Mouse (Mus musculus): ENCODE data around the gene Sorcs2.
"Not testable (repeated sequence)": the region's sequence is repeated elsewhere in the genome, so short reads cannot be mapped to it uniquely, and the experiment has no call there.

Gene Sorcs2

GRCm38 (mm10) chr5:36248022-36248421, 149.9 kb downstream of the Sorcs2 start:
- in situ Hi-C loops (cut with MboI, MseI), result loop anchor here (10.0 kb wide), 1 partner anchor 1747 kb away; no protein-coding TSS in a partner anchor

GRCm38 (mm10) chr5:36237526-36237925, 160.4 kb downstream of the Sorcs2 start:
- in situ Hi-C loops (cut with MboI, MseI), result not testable (repeated sequence)

GRCm38 (mm10) chr5:36230301-36230780, 167.6 kb downstream of the Sorcs2 start:
- in situ Hi-C loops (cut with MboI, MseI), result no loop called here

GRCm38 (mm10) chr5:36228405-36229370, 169.3 kb downstream of the Sorcs2 start:
- in situ Hi-C loops (cut with MboI, MseI), result no loop called here

GRCm38 (mm10) chr5:36226296-36226695, 171.6 kb downstream of the Sorcs2 start:
- in situ Hi-C loops (cut with MboI, MseI), result no loop called here

- in situ Hi-C loops (cut with MboI, MseI), result no loop called here
Observed at GRCm38 (mm10) chr5:36225855-36226254, 172.1 kb downstream of the Sorcs2 start.

GRCm38 (mm10) chr5:36223787-36224186, 174.2 kb downstream of the Sorcs2 start:
- in situ Hi-C loops (cut with MboI, MseI), result loop anchor here (5.0 kb wide), 1 partner anchor 186 kb away; no protein-coding TSS in a partner anchor

GRCm38 (mm10) chr5:36220626-36221025, 177.3 kb downstream of the Sorcs2 start:
- in situ Hi-C loops (cut with MboI, MseI), result loop anchor here (5.0 kb wide), 1 partner anchor 183 kb away; no protein-coding TSS in a partner anchor

- in situ Hi-C loops (cut with MboI, MseI), result loop anchor here (5.0 kb wide), 1 partner anchor 183 kb away; no protein-coding TSS in a partner anchor
Observed at GRCm38 (mm10) chr5:36220105-36220504, 177.8 kb downstream of the Sorcs2 start.

- in situ Hi-C loops (cut with MboI, MseI), result no loop called here
Observed at GRCm38 (mm10) chr5:36213310-36213709, 184.6 kb downstream of the Sorcs2 start.

GRCm38 (mm10) chr5:36208803-36209202, 189.1 kb downstream of the Sorcs2 start:
- in situ Hi-C loops (cut with MboI, MseI), result no loop called here

- in situ Hi-C loops (cut with MboI, MseI), result no loop called here
Observed at GRCm38 (mm10) chr5:36205397-36205796, 192.5 kb downstream of the Sorcs2 start.

- in situ Hi-C loops (cut with MboI, MseI), result no loop called here
Observed at GRCm38 (mm10) chr5:36203916-36204315, 194.0 kb downstream of the Sorcs2 start, which contains the start of gene Psapl1. Gene Psapl1, plus strand, starts transcription at chr5:36204021.

- in situ Hi-C loops (cut with MboI, MseI), result no loop called here
Observed at GRCm38 (mm10) chr5:36203421-36203820, 194.5 kb downstream of the Sorcs2 start.

GRCm38 (mm10) chr5:36202781-36203180, 195.2 kb downstream of the Sorcs2 start:
- in situ Hi-C loops (cut with MboI, MseI), result no loop called here

- in situ Hi-C loops (cut with MboI, MseI), result no loop called here
Observed at GRCm38 (mm10) chr5:36199519-36199918, 198.4 kb downstream of the Sorcs2 start.

- in situ Hi-C loops (cut with MboI, MseI), result no loop called here
Observed at GRCm38 (mm10) chr5:36195436-36195835, 202.5 kb downstream of the Sorcs2 start.

- in situ Hi-C loops (cut with MboI, MseI), result no loop called here
Observed at GRCm38 (mm10) chr5:36194631-36195030, 203.3 kb downstream of the Sorcs2 start.

- in situ Hi-C loops (cut with MboI, MseI), result no loop called here
Observed at GRCm38 (mm10) chr5:36192677-36193076, 205.3 kb downstream of the Sorcs2 start.

- in situ Hi-C loops (cut with MboI, MseI), result no loop called here
Observed at GRCm38 (mm10) chr5:36191876-36192275, 206.1 kb downstream of the Sorcs2 start.

- in situ Hi-C loops (cut with MboI, MseI), result no loop called here
Observed at GRCm38 (mm10) chr5:36191285-36191684, 206.7 kb downstream of the Sorcs2 start.

- in situ Hi-C loops (cut with MboI, MseI), result no loop called here
Observed at GRCm38 (mm10) chr5:36188310-36188709, 209.6 kb downstream of the Sorcs2 start.
